Mouse (Mus musculus) bone marrow macrophage, adult 2 months (primary cell): ENCODE measurements around the gene Tubb2b.

ENCODE experiments used
- CTCF ChIP-seq: IDR thresholded peaks from 2 replicates; pipeline ENCODE4 v1.5.1; 2012; ENCODE audit warnings: low read depth, mild to moderate bottlenecking, low read length, moderate library complexity
- POLR2A ChIP-seq: IDR thresholded peaks from 2 replicates; pipeline ENCODE4 v1.6.1; 2012; ENCODE audit warnings: mild to moderate bottlenecking, low read depth, low read length, borderline replicate concordance

DNA sequence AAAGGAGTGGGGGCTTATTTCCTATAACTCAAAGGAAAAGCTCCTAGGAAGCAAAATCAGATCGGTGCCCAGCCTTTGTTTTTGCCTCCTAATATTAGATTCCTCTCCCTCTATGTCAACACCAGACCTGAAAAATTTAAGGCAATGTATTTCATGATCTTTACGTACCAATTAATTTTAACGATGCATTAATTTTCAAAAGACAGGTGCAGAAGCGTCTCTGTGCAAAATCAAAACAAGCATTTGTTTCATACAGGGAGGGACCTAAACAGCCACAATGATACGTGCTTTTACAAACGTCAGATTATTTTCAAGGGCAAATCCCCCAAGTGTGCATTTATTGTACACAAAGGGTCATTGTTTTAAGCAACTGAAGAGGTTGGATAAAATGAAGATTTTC is 2.6 kb upstream of the Tubb2b start:
- no peak for TF ChIP-seq CTCF
- no peak for TF ChIP-seq POLR2A
